Mouse (Mus musculus) erythroblast, embryonic 14.5 days (primary cell): ENCODE data around the gene Cep126. TPM values are rescaled to one million over a fixed set of nuclear protein-coding genes. Genes with fewer than 3 reads are reported as not detected.

Experiments used
- H3K27me3 ChIP-seq: 2 replicates; pipeline ENCODE4 v1.6.1; 2012; ENCODE audit warnings: inconsistent platforms; ENCODE audit not compliant: control insufficient read depth
- H3K36me3 ChIP-seq: 2 replicates; pipeline ENCODE4 v1.6.1; 2012; ENCODE audit warnings: mild to moderate bottlenecking, inconsistent platforms; ENCODE audit not compliant: control insufficient read depth
- H3K4me1 ChIP-seq: 2 replicates; pipeline ENCODE4 v1.6.1; 2012; ENCODE audit warnings: inconsistent platforms; ENCODE audit not compliant: control insufficient read depth
- H3K4me3 ChIP-seq: replicated peaks from 2 replicates; pipeline ENCODE3; 2012; ENCODE audit warnings: moderate library complexity, mild to moderate bottlenecking, inconsistent platforms
- H3K9me3 ChIP-seq: 2 replicates; pipeline ENCODE4 v1.6.1; 2012; ENCODE audit warnings: low read length, inconsistent platforms, mixed read lengths; ENCODE audit not compliant: control insufficient read depth
- GATA1 ChIP-seq: IDR thresholded peaks from 2 replicates; pipeline ENCODE4 v1.6.1; 2012; ENCODE audit warnings: low read length, inconsistent platforms, mixed read lengths
- TAL1 ChIP-seq: IDR thresholded peaks from 3 replicates; pipeline ENCODE4 v1.6.1; 2012; ENCODE audit warnings: low read length, inconsistent platforms, mixed read lengths
- polyA plus RNA-seq: library from polyadenylated mRNA; stranded (reverse); fragments of >175 nt; gene quantifications from 2 replicates; pipeline ENCODE4 v1.2.3, GENCODE M21; 2012

The Cep126 gene
- polyA plus RNA-seq, 1 experiment, result not detected

DNA sequence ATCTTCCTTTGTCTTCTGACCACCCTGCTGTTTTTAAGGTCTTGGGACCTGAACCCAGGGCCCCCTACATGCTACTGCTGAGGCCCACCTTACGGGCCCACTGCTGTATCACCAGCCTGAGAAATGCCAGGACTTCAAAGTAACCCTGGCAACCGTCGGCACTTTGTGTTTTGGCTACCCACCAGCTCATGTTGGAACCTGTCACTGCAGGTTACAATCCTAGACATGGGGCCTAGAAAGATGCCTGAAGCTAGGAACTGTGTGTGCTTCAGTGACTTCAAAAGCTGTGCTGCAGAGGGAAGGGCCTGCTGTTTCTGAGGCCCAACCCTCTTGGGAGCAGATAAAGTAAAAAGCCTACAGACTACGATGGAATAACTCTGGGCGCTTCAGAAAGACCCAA lies 101.2 kb downstream of the Cep126 start:
- Histone ChIP-seq H3K4me1 (peaks cover 4% of the 10 kb centered on the region), H3K4me3 (no peak overlapping the region), H3K36me3 (no peaks in the 10 kb centered on the region), H3K27me3 (no peaks in the 10 kb centered on the region), H3K9me3 (no peaks in the 10 kb centered on the region)
- no peak for TF ChIP-seq TAL1
- TF ChIP-seq GATA1, result no peak

Other genes with a start within 250 kb of the Cep126 start
- gene Yap1, start 129.7 kb downstream of the Cep126 start, polyA plus RNA-seq, result not detected in 2 replicates
- gene Cfap300, start 91.5 kb downstream of the Cep126 start, polyA plus RNA-seq, result 0.29 and 0.34 TPM in 2 replicates